Mouse (Mus musculus) lung, postnatal 0 days (tissue): Measurements from ENCODE around the gene Gjd3.

Experiments used
- CTCF ChIP-seq: IDR thresholded peaks from 2 replicates; pipeline ENCODE4 v1.5.1; 2016; ENCODE audit warnings: antibody characterized with exemption, mild to moderate bottlenecking
- EP300 ChIP-seq: IDR thresholded peaks from 2 replicates; pipeline ENCODE4 v1.6.1; 2016; ENCODE audit warnings: antibody characterized with exemption, mild to moderate bottlenecking, control low read depth

GRCm38 (mm10) chr11:98960313-98960906 lies 22.4 kb downstream of the Gjd3 start:
- TF ChIP-seq CTCF (no peak), EP300 (no peak)
